Mouse (Mus musculus) olfactory bulb, adult 2 months (tissue): ENCODE measurements around the gene Olfm2.

ENCODE experiments used
- CTCF ChIP-seq: fragments of 200-500 bp; IDR thresholded peaks from 2 replicates; pipeline ENCODE4 v1.5.1; 2012; ENCODE audit warnings: low read depth, mild to moderate bottlenecking, low read length, moderate library complexity; ENCODE audit not compliant: insufficient read depth
- POLR2A ChIP-seq: fragments of 200-500 bp; IDR thresholded peaks from 2 replicates; pipeline ENCODE4 v1.6.1; 2012; ENCODE audit warnings: mild to moderate bottlenecking, low read depth, low read length, moderate library complexity; ENCODE audit not compliant: insufficient read depth

- TF ChIP-seq POLR2A (no peak), CTCF (no peak)
These were observed 107.6 kb downstream of the Olfm2 start for GRCm38 (mm10) chr9:20638552-20638951.
